Mouse (Mus musculus) heart, postnatal 0 days (tissue): ENCODE measurements around the gene Itga8.

Source experiments
- CTCF ChIP-seq: IDR thresholded peaks from 2 replicates; pipeline ENCODE4 v1.5.1; 2016; ENCODE audit warnings: antibody characterized with exemption, control low read depth, low read depth
- EP300 ChIP-seq: IDR thresholded peaks from 2 replicates; pipeline ENCODE4 v1.6.1; 2016; ENCODE audit warnings: antibody characterized with exemption, low read depth

GRCm38 (mm10) chr2:12327216-12327615 lies 25.5 kb upstream of the Itga8 start:
- no peak for TF ChIP-seq CTCF
- no peak for TF ChIP-seq EP300
